Mouse (Mus musculus): Measurements from ENCODE around the gene Bhmt. TPM values are rescaled to one million over a fixed set of nuclear protein-coding genes. Genes with fewer than 3 reads are reported as not detected.

Bhmt gene
- polyA plus RNA-seq, 1 experiment from 2014 or later = 0.20 TPM

- Histone ChIP-seq H3K27me3 (ENCODE audit: control insufficient read depth, insufficient read depth, low read length) (no peaks in the 10 kb centered on the region), H3K9ac (ENCODE audit: low read depth, low read length) (no peak overlapping the region), H3K4me2 (replicated peaks; ENCODE audit: low read depth, low read length) (no peak overlapping the region), H3K4me3 (ENCODE audit: low read depth, low read length) (no peak overlapping the region), H3K36me3 (ENCODE audit: control insufficient read depth, insufficient read depth, low read length) (no peaks in the 10 kb centered on the region), H3K9me3 (ENCODE audit: control insufficient read depth, low read length) (no peaks in the 10 kb centered on the region), H3K27ac (ENCODE audit: low read depth, low read length) (no peak overlapping the region), H3K4me1 (replicated peaks; ENCODE audit: control insufficient read depth, insufficient read depth, low read length) (no peaks in the 10 kb centered on the region)
- ATAC-seq (ENCODE audit: low FRiP score) (no peak), DNase-seq (ENCODE audit: low spot score) (no peak)
- 87% methylated on average over 4 of the region's 4 CpGs for WGBS
Measured at GRCm38 (mm10) chr13:93667586-93667985, 29.8 kb upstream of the Bhmt start.

GRCm38 (mm10) chr13:93657941-93658340, 20.2 kb upstream of the Bhmt start:
- no peaks in the 10 kb centered on the region for H3K36me3 ChIP-seq (ENCODE audit: control insufficient read depth, insufficient read depth, low read length)
- 76% methylated on average over 5 of the region's 5 CpGs for WGBS
- H3K4me1 ChIP-seq (replicated peaks; ENCODE audit: control insufficient read depth, insufficient read depth, low read length) = no peaks in the 10 kb centered on the region
- H3K4me2 ChIP-seq (replicated peaks; ENCODE audit: low read depth, low read length) = no peak overlapping the region
- no peak overlapping the region for H3K27ac ChIP-seq (ENCODE audit: low read depth, low read length)
- no peak for DNase-seq (ENCODE audit: low spot score)
- no peak for ATAC-seq (ENCODE audit: low FRiP score)
- no peaks in the 10 kb centered on the region for H3K9me3 ChIP-seq (ENCODE audit: control insufficient read depth, low read length)
- no peak overlapping the region for H3K9ac ChIP-seq (ENCODE audit: low read depth, low read length)
- no peak overlapping the region for H3K4me3 ChIP-seq (ENCODE audit: low read depth, low read length)
- H3K27me3 ChIP-seq (ENCODE audit: control insufficient read depth, insufficient read depth, low read length) = no peaks in the 10 kb centered on the region

- no peak overlapping the region for H3K9ac ChIP-seq (ENCODE audit: low read depth, low read length)
- WGBS = 89% methylated on average over 6 of the region's 6 CpGs
- no peaks in the 10 kb centered on the region for H3K36me3 ChIP-seq (ENCODE audit: control insufficient read depth, insufficient read depth, low read length)
- H3K27ac ChIP-seq (ENCODE audit: low read depth, low read length) = no peak overlapping the region
- no peak overlapping the region for H3K4me3 ChIP-seq (ENCODE audit: low read depth, low read length)
- no peaks in the 10 kb centered on the region for H3K9me3 ChIP-seq (ENCODE audit: control insufficient read depth, low read length)
- no peaks in the 10 kb centered on the region for H3K4me1 ChIP-seq (replicated peaks; ENCODE audit: control insufficient read depth, insufficient read depth, low read length)
- ATAC-seq (ENCODE audit: low FRiP score) = no peak
- no peak for DNase-seq (ENCODE audit: low spot score)
- no peak overlapping the region for H3K4me2 ChIP-seq (replicated peaks; ENCODE audit: low read depth, low read length)
- H3K27me3 ChIP-seq (ENCODE audit: control insufficient read depth, insufficient read depth, low read length) = no peaks in the 10 kb centered on the region
Measured at GRCm38 (mm10) chr13:93653382-93653781, 15.6 kb upstream of the Bhmt start.

- Histone ChIP-seq H3K27ac (ENCODE audit: low read depth, low read length) (no peak overlapping the region), H3K4me2 (replicated peaks; ENCODE audit: low read depth, low read length) (no peak overlapping the region), H3K36me3 (ENCODE audit: control insufficient read depth, insufficient read depth, low read length) (no peaks in the 10 kb centered on the region), H3K4me1 (replicated peaks; ENCODE audit: control insufficient read depth, insufficient read depth, low read length) (no peaks in the 10 kb centered on the region), H3K9ac (ENCODE audit: low read depth, low read length) (no peak overlapping the region), H3K9me3 (ENCODE audit: control insufficient read depth, low read length) (no peaks in the 10 kb centered on the region), H3K4me3 (ENCODE audit: low read depth, low read length) (no peak overlapping the region), H3K27me3 (ENCODE audit: control insufficient read depth, insufficient read depth, low read length) (no peaks in the 10 kb centered on the region)
- ATAC-seq (ENCODE audit: low FRiP score) = no peak
- no peak for DNase-seq (ENCODE audit: low spot score)
- 77% methylated on average over 7 of the region's 7 CpGs for WGBS
Measured at GRCm38 (mm10) chr13:93648387-93649130, 10.8 kb upstream of the Bhmt start.

GRCm38 (mm10) chr13:93639636-93640035, 1.9 kb upstream of the Bhmt start:
- Histone ChIP-seq H3K27ac (ENCODE audit: low read depth, low read length) (no peak overlapping the region), H3K4me2 (replicated peaks; ENCODE audit: low read depth, low read length) (no peak overlapping the region), H3K27me3 (ENCODE audit: control insufficient read depth, insufficient read depth, low read length) (no peaks in the 10 kb centered on the region), H3K4me1 (replicated peaks; ENCODE audit: control insufficient read depth, insufficient read depth, low read length) (no peaks in the 10 kb centered on the region), H3K36me3 (ENCODE audit: control insufficient read depth, insufficient read depth, low read length) (no peaks in the 10 kb centered on the region), H3K9me3 (ENCODE audit: control insufficient read depth, low read length) (no peaks in the 10 kb centered on the region), H3K4me3 (ENCODE audit: low read depth, low read length) (no peak overlapping the region), H3K9ac (ENCODE audit: low read depth, low read length) (no peak overlapping the region)
- DNase-seq (ENCODE audit: low spot score) = no peak
- ATAC-seq (ENCODE audit: low FRiP score) = no peak
- 66% methylated on average over 4 of the region's 4 CpGs for WGBS

- H3K9ac ChIP-seq (ENCODE audit: low read depth, low read length) = no peak overlapping the region
- no peak overlapping the region for H3K27ac ChIP-seq (ENCODE audit: low read depth, low read length)
- DNase-seq (ENCODE audit: low spot score) (no peak), ATAC-seq (ENCODE audit: low FRiP score) (no peak)
- no peaks in the 10 kb centered on the region for H3K27me3 ChIP-seq (ENCODE audit: control insufficient read depth, insufficient read depth, low read length)
- no peaks in the 10 kb centered on the region for H3K9me3 ChIP-seq (ENCODE audit: control insufficient read depth, low read length)
- H3K4me1 ChIP-seq (replicated peaks; ENCODE audit: control insufficient read depth, insufficient read depth, low read length) = no peaks in the 10 kb centered on the region
- H3K4me3 ChIP-seq (ENCODE audit: low read depth, low read length) = no peak overlapping the region
- H3K36me3 ChIP-seq (ENCODE audit: control insufficient read depth, insufficient read depth, low read length) = no peaks in the 10 kb centered on the region
- no peak overlapping the region for H3K4me2 ChIP-seq (replicated peaks; ENCODE audit: low read depth, low read length)
- 57% methylated on average over 1 of the region's 1 CpGs for WGBS
Measured at GRCm38 (mm10) chr13:93636561-93636960, 1.2 kb downstream of the Bhmt start.

- no peak overlapping the region for H3K4me3 ChIP-seq (ENCODE audit: low read depth, low read length)
- WGBS = 82% methylated on average over 5 of the region's 5 CpGs
- H3K27ac ChIP-seq (ENCODE audit: low read depth, low read length) = no peak overlapping the region
Measured at GRCm38 (mm10) chr13:93632927-93633326, 4.8 kb downstream of the Bhmt start.

GRCm38 (mm10) chr13:93630941-93631705, 6.6 kb downstream of the Bhmt start:
- Histone ChIP-seq H3K9ac (ENCODE audit: low read depth, low read length) (no peak overlapping the region), H3K27me3 (ENCODE audit: control insufficient read depth, insufficient read depth, low read length) (no peaks in the 10 kb centered on the region), H3K9me3 (ENCODE audit: control insufficient read depth, low read length) (no peaks in the 10 kb centered on the region), H3K4me1 (replicated peaks; ENCODE audit: control insufficient read depth, insufficient read depth, low read length) (no peaks in the 10 kb centered on the region), H3K4me3 (ENCODE audit: low read depth, low read length) (no peak overlapping the region), H3K36me3 (ENCODE audit: control insufficient read depth, insufficient read depth, low read length) (no peaks in the 10 kb centered on the region), H3K27ac (ENCODE audit: low read depth, low read length) (no peak overlapping the region), H3K4me2 (replicated peaks; ENCODE audit: low read depth, low read length) (no peak overlapping the region)
- no peak for ATAC-seq (ENCODE audit: low FRiP score)
- WGBS = 87% methylated on average over 10 of the region's 10 CpGs
- no peak for DNase-seq (ENCODE audit: low spot score)

More at GRCm38 (mm10) chr13:93632927-93633326, 4.8 kb downstream of the Bhmt start:
- no peak overlapping the region for H3K4me2 ChIP-seq (replicated peaks; ENCODE audit: low read depth, low read length)
- no peaks in the 10 kb centered on the region for H3K4me1 ChIP-seq (replicated peaks; ENCODE audit: control insufficient read depth, insufficient read depth, low read length)
- no peaks in the 10 kb centered on the region for H3K27me3 ChIP-seq (ENCODE audit: control insufficient read depth, insufficient read depth, low read length)
- H3K9me3 ChIP-seq (ENCODE audit: control insufficient read depth, low read length) = no peaks in the 10 kb centered on the region
- DNase-seq (ENCODE audit: low spot score) (no peak), ATAC-seq (ENCODE audit: low FRiP score) (no peak)
- no peak overlapping the region for H3K9ac ChIP-seq (ENCODE audit: low read depth, low read length)
- H3K36me3 ChIP-seq (ENCODE audit: control insufficient read depth, insufficient read depth, low read length) = no peaks in the 10 kb centered on the region

GRCm38 (mm10) chr13:93628861-93629260, 8.9 kb downstream of the Bhmt start:
- WGBS = 25% methylated on average over 6 of the region's 6 CpGs
- Histone ChIP-seq H3K27me3 (ENCODE audit: control insufficient read depth, insufficient read depth, low read length) (no peaks in the 10 kb centered on the region), H3K9ac (ENCODE audit: low read depth, low read length) (no peak overlapping the region), H3K4me1 (replicated peaks; ENCODE audit: control insufficient read depth, insufficient read depth, low read length) (no peaks in the 10 kb centered on the region), H3K4me3 (ENCODE audit: low read depth, low read length) (no peak overlapping the region), H3K27ac (ENCODE audit: low read depth, low read length) (no peak overlapping the region), H3K4me2 (replicated peaks; ENCODE audit: low read depth, low read length) (no peak overlapping the region), H3K36me3 (ENCODE audit: control insufficient read depth, insufficient read depth, low read length) (no peaks in the 10 kb centered on the region), H3K9me3 (ENCODE audit: control insufficient read depth, low read length) (no peaks in the 10 kb centered on the region)
- DNase-seq (ENCODE audit: low spot score) (no peak), ATAC-seq (ENCODE audit: low FRiP score) (no peak)

All from hindbrain, embryonic 11.5 days (tissue).